Mouse (Mus musculus) forelimb bud, embryonic 11.5 days (tissue): ENCODE results near the gene Vmn1r3.
"Not testable (repeated sequence)": the region's sequence is repeated elsewhere in the genome, so short reads cannot be mapped to it uniquely, and the experiment has no call there.

ENCODE experiments used
- DNase-seq: peaks from one replicate; pipeline ENCODE4 v3.0.0-alpha.2; 2012; ENCODE audit warnings: low read depth, low spot score

Gene Vmn1r3

DNA sequence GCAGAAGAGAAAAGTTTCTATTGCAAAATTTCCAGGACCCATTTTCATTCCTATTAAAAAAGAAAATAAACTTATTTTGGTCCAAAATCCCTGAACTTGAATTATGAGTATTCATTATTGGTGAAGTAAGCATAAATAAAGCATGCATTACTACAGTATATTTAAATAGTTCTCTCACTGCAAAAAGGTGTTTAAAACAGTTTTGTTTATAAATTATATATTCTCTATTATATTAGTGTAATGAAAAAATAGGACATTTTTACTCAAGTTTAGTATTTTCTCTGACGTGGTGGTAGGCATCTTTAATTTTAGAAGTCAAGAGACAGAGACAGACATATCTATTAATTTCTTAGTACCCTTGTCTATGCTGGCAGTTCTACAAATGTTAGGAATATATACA, at the start of gene Vmn1r3:
Vmn1r3 (minus strand) TSS at position 101 of the 400 bp plus-strand sequence.
- not testable (repeated sequence) for DNase-seq

DNA sequence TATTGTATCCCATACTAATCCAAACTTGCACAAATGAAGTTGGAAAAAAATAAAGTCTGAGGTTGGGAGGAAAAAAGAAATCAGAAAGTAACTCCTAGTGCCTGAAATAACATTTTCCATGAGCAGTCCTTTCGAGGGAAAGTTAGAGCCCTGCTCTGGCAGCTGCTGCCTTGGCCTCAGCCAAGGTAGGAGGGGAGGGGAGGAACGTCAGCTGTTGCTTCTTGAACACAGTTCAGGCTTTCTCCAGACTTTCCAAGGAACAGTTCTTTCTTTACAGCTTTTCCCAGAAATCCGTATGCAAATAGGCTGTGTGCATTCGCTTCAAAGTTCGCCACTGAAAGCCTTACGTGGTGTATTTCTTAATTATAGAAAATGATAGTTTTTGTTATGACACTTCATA, 46.9 kb upstream of the Vmn1r3 start:
- no peak for DNase-seq

DNA sequence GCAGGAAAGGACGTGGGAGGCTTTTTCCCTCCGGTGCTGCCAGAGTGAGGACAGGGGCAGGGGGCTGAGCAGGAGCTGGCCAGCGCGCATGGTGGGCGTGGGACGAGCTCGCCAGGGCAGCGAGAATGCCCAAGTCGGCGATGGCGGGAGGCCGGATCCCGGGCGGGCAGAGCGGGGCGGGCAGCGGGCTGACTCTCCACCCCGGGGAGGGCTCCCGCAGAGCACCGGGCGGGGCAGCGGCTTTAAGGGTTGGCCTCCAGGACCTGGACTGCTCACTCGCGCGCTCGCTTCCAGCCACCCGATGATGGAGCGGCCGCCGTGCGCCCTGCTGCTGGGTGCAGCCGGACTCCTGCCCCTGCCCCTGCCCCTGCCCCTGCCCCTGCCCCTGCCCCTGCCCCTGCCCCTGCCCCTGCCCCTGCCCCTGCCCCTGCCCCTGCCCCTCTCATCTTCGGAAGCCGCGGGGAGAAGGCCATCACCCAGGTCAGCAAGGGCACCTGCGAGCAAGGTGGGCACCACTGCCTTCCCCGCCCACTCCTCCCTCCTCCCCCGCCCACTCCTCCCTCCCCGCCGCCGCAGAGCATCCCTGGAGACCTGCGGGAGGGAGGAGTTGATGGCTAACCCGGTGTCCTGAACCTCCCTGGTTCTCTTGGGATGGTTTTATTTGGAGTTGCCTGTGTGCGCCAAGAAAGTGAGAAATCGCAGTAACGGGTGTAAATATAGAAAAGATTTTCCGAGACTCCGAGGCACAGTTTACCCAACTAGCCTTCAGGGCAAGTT, 45.9 kb upstream of the Vmn1r3 start:
- no peak for DNase-seq

DNA sequence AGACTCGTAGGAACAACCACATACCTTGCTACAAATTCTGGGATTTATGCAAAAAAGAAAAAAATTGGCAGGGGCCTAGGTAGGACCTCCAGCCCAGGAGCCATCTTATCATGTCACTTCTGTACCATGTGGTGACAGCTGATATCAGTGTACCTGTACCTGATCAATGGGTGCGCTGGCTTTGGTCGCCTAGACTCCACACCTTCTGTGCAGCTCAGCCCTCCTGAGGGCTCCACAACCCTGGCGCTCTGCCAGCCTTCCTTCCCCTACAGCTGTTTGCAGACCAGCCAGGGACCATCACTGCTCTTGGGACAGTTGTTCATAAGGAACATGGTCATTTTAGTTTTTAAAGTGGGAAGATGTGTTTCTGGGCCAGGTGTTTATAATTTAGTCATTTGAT, 44.4 kb upstream of the Vmn1r3 start:
- DNase-seq = no peak

DNA sequence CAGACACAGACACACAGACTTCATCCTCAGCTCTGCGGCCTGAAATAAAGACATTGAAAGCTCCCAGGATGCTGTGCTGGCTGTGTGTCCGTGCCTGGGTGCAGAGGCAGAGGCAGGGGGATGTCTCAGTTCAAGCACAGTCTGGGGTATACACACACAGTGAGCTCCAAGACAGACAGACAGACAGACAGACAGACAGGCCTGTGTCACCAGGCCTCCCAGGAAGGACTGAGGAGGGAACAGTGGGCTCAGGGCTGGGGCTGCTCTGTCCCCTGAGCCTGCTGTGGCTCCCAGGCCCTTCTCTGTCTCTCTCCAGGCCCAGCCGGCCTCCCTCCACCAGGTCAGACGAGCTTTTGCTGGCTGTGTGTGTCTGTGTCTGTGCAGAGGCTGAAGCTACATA, 43.3 kb upstream of the Vmn1r3 start:
- DNase-seq = no peak

DNA sequence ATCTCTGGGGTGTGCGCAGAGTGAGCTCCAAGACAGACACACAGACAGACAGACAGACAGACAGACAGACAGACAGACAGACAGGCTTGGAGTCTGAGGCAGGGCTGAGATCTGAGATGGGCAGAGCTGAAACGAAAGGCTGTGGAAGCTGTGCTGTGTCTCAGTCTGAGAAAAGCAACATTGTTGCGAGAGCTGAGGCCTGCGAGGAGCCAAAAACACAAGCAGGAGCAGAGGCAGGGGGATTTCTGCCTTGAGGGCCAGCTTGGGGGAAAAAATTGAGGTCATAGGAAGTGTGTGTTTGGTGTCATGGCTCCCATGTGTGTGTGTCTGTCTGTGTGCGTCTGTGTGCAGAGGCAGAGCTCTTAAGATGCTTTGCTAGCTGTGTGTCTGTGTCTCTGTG, 42.6 kb upstream of the Vmn1r3 start:
- DNase-seq = no peak

DNA sequence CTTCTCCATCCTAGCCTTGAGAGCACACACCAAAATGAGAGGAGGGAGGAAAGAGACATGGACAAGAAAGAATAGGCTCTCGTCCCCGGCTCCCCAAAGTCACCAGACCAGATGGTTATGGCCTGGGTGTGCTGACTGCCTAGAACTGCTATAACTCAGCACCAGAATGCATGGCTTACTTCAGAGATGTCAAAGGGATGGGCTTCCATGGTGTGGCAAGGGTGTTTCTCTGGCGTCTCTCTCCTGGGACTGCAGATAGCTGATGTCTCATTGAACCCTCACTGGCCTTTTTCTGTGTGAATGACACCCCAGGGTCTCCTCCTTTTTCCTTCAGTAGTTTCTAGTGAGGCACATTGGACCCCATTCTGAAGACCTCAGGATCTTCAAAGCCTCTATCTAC, 41.3 kb upstream of the Vmn1r3 start:
- no peak for DNase-seq

DNA sequence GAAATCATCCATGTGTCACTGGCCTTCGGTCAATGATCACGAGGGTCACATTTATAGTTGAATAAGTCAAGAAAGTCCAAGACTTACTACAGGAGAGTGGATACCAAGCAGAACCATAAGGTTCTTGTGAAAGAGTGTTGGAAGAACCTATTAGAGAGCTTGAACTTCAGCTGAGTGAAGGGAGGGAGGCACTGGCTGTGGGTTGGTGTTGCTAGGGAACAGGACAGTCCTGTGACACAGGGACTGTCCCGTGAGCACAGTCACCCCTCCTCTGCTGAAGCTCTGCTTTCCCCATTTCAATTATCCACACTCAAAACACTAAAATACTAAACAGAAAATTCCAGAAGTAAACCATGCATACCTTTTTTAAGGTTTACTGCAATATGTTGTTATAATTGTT, 40.3 kb upstream of the Vmn1r3 start:
- DNase-seq = not testable (repeated sequence)

DNA sequence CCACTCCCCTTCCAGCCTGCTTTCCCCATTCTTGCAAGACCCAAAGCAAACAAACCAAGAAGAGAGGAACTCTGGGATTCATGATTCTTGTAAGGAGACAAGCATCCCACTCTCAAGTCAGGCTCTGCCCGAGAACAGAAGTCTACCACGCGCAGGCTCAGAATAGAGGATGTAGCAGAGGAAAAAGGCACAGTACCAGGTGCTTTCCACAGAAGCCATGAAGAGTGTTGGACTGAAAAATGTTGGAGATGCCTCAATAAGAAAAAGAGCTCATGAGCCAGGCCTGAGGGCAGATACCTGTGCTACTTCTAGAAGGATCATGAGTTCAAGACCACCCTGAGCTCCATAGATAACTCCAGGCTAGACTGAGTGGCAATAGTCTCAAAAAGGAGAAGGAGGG, 39.7 kb upstream of the Vmn1r3 start:
- not testable (repeated sequence) for DNase-seq

DNA sequence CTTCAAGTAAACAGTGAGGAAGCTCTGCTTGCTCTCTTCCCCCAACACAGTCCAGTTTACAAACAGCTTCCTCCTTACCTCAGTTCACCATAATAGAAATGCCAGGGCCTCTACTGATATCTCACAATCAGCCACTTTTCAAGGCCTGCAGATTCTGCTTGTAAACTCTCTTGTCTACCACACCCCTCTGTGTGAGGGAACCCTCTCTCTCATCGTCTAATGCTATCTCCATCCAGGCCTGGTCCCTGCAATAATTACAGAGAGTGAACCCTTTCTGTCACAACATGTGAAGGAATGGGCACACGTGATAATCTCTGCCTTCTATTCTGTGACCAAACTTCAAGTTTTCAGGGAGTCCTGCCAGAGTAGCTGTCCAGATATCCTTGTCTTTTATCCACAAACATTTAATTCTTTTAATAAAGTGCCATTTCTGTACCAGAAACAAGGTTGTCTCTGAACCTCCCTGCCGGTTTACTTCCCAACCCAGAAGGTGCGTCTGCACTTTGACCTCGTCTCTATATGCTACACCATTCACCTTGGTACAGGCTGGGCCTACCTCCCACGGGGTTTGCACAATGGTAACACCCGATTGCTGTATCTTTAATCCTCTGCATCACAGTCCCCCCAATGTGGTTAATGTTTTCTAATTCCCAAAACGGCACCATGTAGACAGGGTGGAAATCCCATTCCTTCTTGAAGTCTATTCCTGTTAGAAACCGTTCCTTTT, 38.5 kb upstream of the Vmn1r3 start:
- DNase-seq = not testable (repeated sequence)

DNA sequence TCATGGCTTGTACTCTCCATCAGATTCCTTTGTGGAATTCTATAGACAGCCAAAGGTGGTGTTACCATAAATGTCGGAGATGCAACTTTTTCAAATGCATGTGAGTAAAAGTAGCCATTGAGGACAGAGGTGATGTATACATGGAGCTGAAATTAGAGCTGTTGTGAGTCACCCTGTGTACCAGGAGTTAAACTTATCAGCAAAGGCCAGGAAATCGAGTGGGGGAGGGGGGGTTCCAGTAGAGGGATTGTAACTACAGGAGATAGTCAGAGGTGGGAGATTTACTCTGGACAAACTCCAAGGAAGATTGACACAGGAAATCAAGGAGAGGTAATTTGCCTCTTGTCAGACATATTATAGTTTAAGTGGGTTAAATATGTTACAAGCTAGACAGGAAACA, 31.2 kb upstream of the Vmn1r3 start:
- not testable (repeated sequence) for DNase-seq

DNA sequence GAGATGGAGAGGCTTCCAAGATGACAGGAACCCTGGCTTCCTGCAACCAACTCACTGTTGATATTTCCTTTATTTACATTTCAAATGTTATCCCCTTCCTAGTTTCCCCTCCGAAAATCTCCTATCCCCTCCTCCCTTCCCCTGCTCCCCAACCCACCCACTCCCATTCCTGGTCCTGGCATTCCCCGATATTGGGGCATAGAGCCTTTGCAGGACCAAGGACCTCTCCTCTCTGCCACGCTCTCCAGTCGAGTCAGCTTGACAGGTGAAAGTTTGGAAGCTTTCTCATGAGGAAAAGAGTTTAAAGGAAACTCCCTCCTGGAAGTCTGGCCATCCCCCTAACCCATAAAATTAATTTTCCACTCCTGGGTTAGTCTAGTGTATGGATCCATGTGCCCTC, 28.2 kb upstream of the Vmn1r3 start:
- not testable (repeated sequence) for DNase-seq

DNA sequence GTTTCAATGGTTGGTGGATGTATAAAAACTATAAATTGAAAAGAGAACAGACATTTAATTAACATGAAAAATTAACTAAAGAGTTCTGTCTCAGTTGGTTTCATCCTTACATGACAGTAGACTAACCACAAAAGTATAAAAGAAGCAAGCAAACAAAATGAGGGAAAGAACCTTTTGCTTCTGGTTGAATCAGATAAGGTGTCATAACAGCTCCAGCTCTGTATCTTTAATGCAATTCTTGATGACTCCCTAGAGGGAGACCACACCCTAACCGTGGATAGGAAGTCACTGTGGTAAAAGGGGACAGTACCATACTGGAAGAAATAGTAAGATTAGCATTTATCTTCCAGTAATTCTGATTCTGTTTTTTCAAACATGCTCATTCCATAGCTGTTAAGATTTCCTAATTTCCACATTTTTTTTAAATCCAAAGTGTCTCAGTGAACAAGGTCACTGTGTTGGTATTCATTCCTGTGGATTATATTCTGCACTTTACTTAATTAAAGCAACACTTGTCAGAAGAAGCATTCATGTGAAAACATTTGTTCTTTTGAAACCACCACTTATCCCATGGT, 24.6 kb upstream of the Vmn1r3 start:
- DNase-seq = not testable (repeated sequence)

DNA sequence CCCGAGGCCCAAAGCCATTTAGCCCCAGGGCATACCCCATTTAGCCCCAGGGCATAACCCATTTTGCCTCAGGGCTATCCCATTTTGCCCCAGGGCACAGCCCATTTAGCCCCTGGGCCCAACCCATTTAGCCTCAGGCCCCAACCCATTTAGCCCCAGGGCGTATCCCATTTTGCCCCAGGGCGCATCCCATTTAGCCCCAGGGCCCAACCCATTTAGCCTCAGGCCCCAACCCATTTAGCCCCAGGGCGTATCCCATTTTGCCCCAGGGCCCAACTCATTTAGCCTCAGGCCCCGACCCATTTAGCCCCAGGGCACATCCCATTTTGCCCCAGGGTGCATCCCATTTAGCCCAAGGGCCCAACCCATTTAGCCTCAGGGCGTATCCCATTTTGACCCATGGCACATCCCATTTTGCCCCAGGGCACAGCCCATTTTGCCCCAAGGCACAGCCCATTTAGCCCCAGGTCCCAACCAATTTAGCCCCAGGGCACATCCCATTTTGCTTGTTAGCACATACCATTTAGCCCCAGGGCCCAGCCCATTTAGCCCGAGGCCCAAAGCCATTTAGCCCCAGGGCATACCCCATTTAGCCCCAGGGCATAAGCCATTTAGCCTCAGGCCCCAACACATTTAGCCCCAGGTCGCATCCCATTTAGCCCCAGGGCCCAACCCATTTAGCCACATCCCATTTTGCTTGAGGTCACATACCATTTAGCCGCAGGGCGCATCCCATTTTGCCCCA, 8.2 kb downstream of the Vmn1r3 start:
- DNase-seq = not testable (repeated sequence)

DNA sequence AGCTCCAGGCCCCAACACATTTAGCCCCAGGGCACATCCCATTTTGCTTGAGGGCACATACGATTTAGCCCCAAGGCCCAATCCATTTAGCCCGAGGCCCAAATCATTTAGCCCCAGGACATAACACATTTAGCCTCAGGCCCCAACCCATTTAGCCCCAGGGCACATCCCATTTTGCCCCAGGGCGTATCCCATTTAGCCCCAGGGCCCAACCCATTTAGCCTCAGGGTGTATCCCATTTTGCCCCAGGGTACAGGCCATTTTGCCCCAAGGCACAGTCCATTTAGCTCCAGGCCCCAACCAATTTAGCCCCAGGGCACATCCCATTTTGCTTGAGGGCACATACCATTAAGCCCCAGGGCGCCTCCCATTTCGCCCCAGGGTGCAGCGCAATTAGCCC, 9.0 kb downstream of the Vmn1r3 start:
- not testable (repeated sequence) for DNase-seq

DNA sequence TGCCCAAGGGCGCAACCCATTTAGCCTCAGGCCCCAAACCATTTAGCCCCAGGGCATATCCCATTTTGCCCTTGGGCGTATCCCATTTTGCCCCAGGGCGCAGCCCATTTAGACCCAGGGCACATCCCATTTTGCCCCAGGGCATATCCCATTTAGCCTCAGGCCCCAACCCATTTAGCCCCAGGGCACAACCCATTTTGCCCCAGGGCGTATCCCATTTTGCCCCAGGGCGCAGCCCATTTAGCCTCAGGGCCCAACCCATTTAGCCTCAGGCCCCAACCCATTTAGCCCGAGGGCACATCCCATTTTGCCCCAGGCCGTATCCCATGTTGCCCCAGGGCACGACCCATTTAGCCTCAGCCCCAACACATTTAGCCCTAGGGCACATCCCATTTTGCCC, 9.4 kb downstream of the Vmn1r3 start:
- DNase-seq = not testable (repeated sequence)

DNA sequence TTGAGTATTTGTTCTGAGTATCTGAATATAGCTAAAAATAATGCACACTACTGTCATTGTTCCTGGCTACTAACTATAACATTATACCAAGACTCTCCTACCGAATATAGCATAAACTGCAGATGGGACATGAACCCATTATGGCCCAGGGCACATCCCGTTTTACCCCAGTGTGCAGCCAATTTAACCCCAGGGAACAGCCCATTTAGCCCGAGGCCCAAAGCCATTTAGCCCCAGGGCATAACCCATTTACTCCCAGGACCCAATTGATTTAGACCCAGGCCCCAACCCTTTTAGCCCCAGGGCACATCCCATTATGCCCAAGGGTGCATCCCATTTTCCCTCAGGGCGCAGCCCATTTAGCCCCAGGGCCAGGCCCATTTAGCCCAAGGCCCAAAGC, 10.6 kb downstream of the Vmn1r3 start:
- DNase-seq = not testable (repeated sequence)

DNA sequence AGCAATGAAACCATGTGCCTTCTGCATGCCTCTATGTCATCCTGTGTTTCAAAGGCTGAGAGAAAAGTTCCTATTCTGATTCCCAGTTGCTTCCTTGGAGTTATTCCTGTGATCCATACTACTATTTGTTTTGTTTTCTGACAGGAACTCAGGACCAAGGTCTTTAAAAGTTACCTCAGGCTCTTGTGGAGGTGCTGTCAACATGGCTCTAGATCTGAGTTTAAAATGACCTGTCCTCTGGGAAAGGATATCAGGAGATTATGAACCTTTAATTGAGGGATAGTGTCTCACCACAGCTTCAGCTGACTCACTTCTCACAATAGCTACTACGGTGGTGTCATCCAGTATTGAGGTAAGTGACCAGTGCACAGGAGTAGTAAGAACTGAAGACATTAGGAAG, 18.1 kb downstream of the Vmn1r3 start, which contains the start of gene Vmn1r2:
Vmn1r2 (plus strand) TSS at position 301 of the 400 bp plus-strand sequence.
- not testable (repeated sequence) for DNase-seq

DNA sequence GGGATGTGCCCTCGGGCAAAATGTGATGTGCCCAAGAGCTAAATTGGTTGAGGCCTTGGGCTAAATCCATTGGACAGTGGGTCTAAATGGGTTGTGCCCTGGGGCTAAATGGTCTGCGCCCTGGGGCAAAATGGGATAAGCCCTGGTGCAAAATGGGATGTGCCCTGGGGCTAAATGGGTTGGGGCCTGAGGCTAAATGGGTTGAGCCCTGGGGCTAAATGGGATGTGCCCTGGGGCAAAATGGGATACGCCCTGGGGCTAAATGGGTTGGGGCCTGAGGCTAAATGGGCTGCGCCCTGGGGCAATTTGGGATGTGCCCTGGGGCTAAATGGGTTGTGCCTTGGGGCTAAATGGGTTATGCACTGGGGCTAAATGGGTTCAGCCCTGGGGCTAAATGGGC, 20.1 kb downstream of the Vmn1r3 start:
- DNase-seq = no peak

DNA sequence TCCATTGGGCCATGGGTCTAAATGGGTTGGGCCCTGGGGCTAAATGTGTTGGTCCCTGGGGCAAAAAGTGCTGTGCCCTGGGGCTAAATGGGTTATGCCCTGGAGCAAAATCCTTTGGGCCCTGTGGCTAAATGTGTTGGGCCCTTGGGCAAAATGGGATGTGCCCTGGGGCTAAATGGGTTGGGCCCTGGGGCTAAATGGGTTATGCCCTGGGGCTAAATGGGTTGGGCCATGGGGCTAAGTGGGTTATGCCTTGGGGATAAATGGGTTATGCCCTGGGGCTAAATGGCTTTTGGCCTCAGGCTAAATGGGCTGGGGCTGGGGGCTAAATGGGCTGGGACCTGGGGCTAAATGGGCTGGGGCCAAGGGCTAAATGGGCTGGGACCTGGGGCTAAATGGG, 20.7 kb downstream of the Vmn1r3 start:
- not testable (repeated sequence) for DNase-seq

DNA sequence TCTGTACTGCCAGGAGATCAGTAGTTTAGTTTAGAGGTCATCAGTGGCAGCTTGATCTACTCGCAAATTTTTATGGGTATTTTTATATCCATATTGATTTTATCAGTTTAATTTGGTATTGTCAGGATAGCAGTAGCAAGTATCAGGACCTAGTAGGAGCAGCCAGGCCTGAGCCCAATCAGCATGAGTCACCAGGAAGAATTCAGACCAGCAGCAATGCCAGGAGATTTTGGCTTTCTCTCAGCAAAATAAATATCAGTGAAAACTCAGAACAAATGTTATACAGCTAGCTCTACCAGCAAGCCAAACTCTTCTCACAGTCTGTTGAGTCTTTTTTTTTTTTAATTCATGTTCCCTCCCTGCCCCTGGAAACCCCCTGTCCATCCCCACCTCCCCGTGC, 31.8 kb downstream of the Vmn1r3 start:
- DNase-seq = not testable (repeated sequence)

DNA sequence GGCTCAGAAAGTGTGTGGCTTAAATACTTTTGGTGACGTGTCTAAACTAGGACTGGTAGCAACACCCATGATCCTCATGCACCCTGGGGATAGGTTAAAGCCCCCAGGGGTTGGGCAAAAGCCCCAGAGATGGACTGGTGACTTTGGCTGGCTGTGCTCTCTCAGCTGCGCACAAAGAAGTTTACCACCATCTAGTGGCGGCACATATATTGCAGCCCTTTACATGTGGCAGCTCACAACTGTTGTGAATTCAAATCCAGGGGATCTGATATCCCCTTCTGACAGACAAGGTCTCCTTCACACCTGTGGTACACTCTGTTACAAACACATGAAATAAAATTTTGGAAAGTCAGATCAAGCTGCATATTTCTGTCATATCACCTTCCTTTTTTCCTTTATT, 37.2 kb downstream of the Vmn1r3 start:
- not testable (repeated sequence) for DNase-seq
